Mouse (Mus musculus) lung, adult 2 months (tissue): Measurements from ENCODE around the gene Gpr141.

Experiments
- CTCF ChIP-seq: fragments of 200-500 bp; IDR thresholded peaks from 2 replicates; pipeline ENCODE4 v1.5.1; 2011; ENCODE audit warnings: mild to moderate bottlenecking, low read length, control low read depth; ENCODE audit not compliant: insufficient read depth
- POLR2A ChIP-seq: fragments of 200-500 bp; IDR thresholded peaks from 2 replicates; pipeline ENCODE4 v1.6.1; 2011; ENCODE audit warnings: low read depth, mild to moderate bottlenecking, control low read depth, low read length, borderline replicate concordance; ENCODE audit errors: extremely low read depth

GRCm38 (mm10) chr13:19703806-19704205 lies 120.3 kb downstream of the Gpr141 start:
- TF ChIP-seq CTCF: no peak
- TF ChIP-seq POLR2A: no peak
